ENCODE assay signal across 23 mouse cellular contexts in the genomic region with DNA sequence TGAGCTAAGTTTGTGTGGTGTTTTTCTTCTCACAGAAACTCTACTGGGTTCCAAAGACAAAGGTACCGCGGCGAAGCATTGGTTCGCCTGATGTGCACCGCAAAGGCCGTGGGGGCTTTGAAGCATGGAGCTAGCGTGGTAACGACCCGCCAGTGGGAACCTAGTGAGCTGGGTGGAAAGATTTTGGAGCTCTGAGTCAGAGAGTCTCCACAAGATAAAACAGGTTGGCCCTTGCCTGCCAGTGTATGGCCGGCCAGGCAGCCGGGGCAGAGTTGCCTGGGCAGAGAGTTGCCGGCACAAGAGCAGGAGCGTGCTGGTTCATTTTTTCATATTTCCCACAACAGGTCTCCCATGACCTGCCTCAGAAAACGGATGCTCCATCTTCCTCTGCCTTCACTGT.
"Had no signal": no experiment of that assay in that cellular context is flagged by ENCODE, and none has a peak within 500 bp of the region (broad histone marks: within the 10 kb centered on the region; RNA-seq: fewer than 3 reads in every experiment).

No protein-coding gene starts in this region.

- H3K4me3 ChIP-seq: layer of hippocampus, adult 2 months; limb, embryonic 10.5 days; limb, embryonic 13.5 days; liver, embryonic 12.5 days; liver, embryonic 15.5 days; lung, embryonic 15.5 days; midbrain, embryonic 12.5 days; myocyte; neural tube, embryonic 13.5 days had no signal

- H3K27me3 ChIP-seq: limb, embryonic 13.5 days; liver, embryonic 15.5 days; lung, embryonic 15.5 days; midbrain, embryonic 12.5 days; neural tube, embryonic 13.5 days had no signal

- H3K9ac ChIP-seq: limb, embryonic 13.5 days; liver, embryonic 12.5 days; liver, embryonic 15.5 days; lung, embryonic 15.5 days; midbrain, embryonic 12.5 days; neural tube, embryonic 13.5 days had no signal

- ATAC-seq: liver, embryonic 12.5 days; midbrain, embryonic 16.5 days had no signal

- H3K9me3 ChIP-seq: limb, embryonic 10.5 days; limb, embryonic 13.5 days; liver, embryonic 12.5 days; liver, embryonic 15.5 days; lung, embryonic 15.5 days; midbrain, embryonic 12.5 days; neural tube, embryonic 13.5 days had no signal

- DNase-seq: kidney, adult 18-20 months; kidney, adult 9 months; kidney, postnatal 25 days; layer of hippocampus, adult 9-11 months; liver; lung, adult 18-20 months; lung, postnatal 14 days; lung, postnatal 4 days; retina, postnatal 1 day; right cerebral cortex, postnatal 25 days; spleen, adult 18-20 months; thymus, postnatal 25 days had no signal

- H3K27ac ChIP-seq: kidney, postnatal 0 days; layer of hippocampus, adult 2 months; limb, embryonic 10.5 days; limb, embryonic 13.5 days; liver, embryonic 12.5 days; liver, embryonic 15.5 days; lung, embryonic 15.5 days; midbrain, embryonic 12.5 days; neural tube, embryonic 13.5 days had no signal

- H3K4me2 ChIP-seq: limb, embryonic 13.5 days; liver, embryonic 12.5 days; liver, embryonic 15.5 days; lung, embryonic 15.5 days; midbrain, embryonic 12.5 days; neural tube, embryonic 13.5 days had no signal

- H3K36me3 ChIP-seq: limb, embryonic 10.5 days; limb, embryonic 13.5 days; liver, embryonic 12.5 days; liver, embryonic 15.5 days; lung, embryonic 15.5 days; midbrain, embryonic 12.5 days; neural tube, embryonic 13.5 days had no signal

- H3K4me1 ChIP-seq: limb, embryonic 10.5 days; limb, embryonic 13.5 days; liver, embryonic 12.5 days; liver, embryonic 15.5 days; lung, embryonic 15.5 days; midbrain, embryonic 12.5 days; neural tube, embryonic 13.5 days had no signal
